Mouse (Mus musculus) CD8-positive naive resting alpha-beta T cell, adult 2 months (primary cell): ENCODE results near the gene Il11.
"Not testable (repeated sequence)": the region's sequence is repeated elsewhere in the genome, so short reads cannot be mapped to it uniquely, and the experiment has no call there.

Experiments used
- DNase-seq, 2 experiments: peaks; one replicate each; pipeline ENCODE4 v3.0.0; 2022; ENCODE audit warnings: low read depth in 2 of 2, low spot score in 2 of 2

The Il11 gene

GRCm38 (mm10) chr7:4782759-4783158 is at the start of gene Il11, which contains the start of gene Tmem190:
Il11 (minus strand) TSS chr7:4782859.
Tmem190 (plus strand) TSS chr7:4782937.
- DNase-seq: no peak

GRCm38 (mm10) chr7:4830476-4830875 is 47.8 kb upstream of the Il11 start:
- DNase-seq: no peak

GRCm38 (mm10) chr7:4825365-4825764 is 42.7 kb upstream of the Il11 start:
- no peak for DNase-seq

- no peak for DNase-seq
Observed at GRCm38 (mm10) chr7:4822162-4822907, 39.7 kb upstream of the Il11 start.

DNA sequence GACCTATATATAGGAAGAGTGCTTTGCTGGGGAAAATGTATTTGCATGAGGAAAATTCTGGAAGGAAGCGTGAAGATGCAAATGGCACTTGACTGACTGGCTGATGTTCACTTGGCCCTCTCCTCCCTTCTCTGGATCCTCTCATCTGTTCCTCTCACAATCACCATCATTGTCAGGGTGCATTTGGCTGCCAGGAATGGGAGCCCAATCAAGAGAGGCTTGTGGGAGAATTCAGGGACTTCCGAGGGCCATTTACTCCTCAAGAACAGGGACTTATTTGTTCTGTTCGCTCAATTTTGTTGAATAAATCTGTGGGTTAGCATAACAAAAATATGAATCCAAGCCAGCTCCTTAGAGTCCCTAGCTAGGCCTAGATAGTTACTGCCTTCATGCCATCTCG is 39.0 kb upstream of the Il11 start:
- no peak for DNase-seq

DNA sequence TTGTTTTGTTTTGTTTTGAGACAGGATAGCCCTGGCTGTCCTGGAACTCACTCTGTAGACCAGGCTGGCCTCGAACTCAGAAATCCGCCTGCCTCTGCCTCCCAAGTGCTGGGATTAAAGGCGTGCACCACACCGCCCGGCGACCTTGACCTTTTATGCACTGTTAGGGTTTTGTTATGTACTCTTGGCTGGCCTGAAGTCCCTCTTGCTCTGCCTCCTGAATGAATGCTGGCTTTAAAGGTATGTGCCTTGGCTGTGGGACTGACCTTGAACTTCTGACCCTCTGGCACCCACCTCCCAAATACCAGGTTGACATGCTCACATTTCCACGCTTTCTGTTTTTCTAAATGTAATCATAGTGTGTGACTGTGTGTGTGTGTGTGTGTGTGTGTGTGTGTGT is 38.3 kb upstream of the Il11 start:
- DNase-seq: not testable (repeated sequence)

GRCm38 (mm10) chr7:4816559-4816958 is 33.9 kb upstream of the Il11 start:
- DNase-seq: no peak

DNA sequence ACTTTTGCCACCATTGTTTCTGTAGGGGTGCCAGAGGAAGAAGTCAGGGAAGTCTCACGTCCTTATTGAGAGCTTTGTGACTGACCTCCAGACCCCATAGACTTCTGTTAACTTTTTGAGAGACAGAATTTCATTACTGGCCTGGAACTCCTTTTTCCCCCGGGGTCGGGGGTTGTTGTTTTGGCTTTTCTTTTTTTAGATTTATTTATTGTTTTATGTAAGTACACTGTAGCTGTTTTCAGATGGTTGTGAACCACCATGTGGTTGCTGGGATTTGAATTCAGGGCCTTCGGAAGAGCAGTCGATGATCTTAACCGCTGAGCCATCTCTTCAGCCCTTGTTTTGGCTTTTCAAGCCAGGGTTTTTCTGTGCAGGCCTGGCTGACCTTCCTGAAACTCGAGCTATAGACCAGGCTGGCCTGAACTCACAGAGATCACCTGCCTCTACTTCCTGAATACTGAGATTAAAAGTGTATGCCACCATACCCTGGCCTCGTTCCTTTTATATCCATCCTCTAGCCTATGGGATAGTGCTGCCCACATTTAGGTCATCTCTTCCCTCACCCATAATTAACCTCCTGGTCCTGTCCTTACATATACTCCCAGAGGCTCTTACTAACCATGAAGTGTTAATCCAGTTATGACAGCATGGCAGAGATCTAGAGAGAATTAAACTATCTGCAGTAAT is 30.6 kb upstream of the Il11 start:
- DNase-seq: no peak

DNA sequence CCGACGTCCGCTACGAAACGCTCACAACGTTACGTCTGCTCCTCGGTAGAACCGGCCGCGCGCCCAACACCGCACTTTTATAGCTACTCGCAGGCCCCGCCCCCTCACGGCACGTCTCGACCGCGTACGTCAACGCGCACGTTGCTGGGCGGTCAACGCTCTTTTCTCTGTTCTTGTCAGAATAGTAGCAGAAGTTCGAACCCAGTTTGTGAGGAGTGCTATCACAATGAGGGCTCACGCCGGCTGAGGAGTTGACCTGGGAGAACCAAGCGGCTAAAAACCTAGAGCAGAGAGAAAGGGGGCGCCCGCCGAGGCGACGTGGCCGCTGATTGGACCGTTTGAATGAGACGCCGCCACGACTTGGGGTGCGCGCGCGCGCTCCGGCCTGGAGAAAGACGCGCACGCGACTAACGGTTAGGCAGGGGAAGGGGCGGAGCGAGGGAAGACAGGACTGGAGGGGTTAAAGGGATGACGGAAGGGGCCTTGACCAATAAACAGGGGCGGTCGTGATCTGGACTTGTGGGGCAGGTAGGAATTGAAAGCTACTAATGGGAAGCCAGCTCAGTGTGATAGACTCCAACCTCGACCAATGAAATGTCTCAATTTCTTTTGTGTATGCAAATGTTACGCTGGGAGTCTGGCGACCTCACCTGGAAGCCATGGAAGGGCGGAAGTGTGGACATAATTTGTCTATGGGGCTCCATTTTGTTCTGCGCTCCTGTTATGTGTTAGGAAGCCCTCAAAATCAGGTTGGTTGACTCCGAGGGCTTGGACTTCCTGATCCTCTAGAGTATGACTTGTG is 29.8 kb upstream of the Il11 start, which contains the start of gene Ube2s:
Gene Ube2s (minus strand): TSS at position 288 of the 802 bp plus-strand sequence.
- peak; percentile 97 to 98 for DNase-seq

DNA sequence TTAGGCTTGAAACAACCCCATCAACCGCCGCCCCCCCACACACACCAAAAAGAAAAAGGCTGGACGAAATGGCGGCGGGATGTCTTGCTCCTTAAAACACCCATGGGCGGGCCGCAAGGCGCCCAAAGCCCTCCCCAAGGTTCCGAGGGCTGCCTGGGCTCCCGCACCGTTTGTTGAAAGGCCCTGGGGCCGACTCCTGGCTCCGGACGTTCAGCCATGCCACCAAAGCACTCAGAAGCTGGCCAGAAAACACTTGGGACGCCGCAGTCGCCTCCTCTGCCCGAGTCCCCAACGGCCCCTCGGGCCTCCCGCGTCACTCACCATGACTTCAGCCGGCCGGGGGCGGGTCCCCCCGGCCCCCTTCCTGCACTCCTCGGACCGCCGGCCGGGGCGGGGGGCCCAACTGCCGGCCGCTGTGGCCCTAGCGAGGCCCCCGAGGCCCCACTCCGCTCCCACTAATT is 29.2 kb upstream of the Il11 start:
- peak in 1 of 2 experiments; percentile 33 for DNase-seq

GRCm38 (mm10) chr7:4811131-4811530 is 28.5 kb upstream of the Il11 start:
- not testable (repeated sequence) for DNase-seq

DNA sequence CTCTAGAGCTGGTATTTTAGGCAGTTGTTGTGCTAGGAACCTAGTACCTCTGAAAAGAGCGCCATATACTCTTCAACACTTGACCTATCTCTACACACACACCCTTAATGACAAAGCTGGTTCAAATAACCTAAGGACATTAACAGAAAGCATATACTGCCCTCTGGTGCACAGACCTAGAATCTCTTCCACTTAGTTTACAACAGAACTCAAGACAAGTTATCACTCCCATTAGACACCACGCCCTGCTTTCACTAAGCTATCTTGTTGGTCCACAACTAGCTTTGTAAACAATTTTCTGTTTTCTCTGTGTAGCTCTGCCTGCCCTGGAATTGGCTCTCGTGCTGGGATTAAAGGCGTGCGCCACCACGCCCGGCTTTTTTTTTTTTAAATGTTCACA is 24.1 kb upstream of the Il11 start:
- DNase-seq: peak in 1 of 2 experiments; percentile 41

DNA sequence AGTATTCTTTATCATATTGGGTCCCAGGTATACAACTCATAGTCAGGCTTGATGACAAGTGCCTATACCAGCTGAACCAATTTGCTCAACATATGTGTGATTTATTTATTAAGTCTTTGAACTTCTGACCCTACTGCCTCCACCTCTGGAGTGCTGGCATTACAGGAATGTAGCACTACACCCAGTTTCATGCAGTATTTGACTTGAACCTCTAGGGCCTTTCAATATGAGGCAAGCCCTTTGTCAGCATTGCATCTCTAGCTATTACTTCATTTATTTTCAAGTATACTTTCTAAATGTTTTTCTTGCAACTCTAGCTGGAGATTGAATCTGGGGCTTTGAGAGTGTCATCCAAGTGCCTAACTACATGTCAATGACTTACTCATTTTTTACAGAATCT is 19.6 kb upstream of the Il11 start:
- no peak for DNase-seq

GRCm38 (mm10) chr7:4795767-4796433 is 13.2 kb upstream of the Il11 start:
- DNase-seq: peak in 1 of 2 experiments; percentile 41

DNA sequence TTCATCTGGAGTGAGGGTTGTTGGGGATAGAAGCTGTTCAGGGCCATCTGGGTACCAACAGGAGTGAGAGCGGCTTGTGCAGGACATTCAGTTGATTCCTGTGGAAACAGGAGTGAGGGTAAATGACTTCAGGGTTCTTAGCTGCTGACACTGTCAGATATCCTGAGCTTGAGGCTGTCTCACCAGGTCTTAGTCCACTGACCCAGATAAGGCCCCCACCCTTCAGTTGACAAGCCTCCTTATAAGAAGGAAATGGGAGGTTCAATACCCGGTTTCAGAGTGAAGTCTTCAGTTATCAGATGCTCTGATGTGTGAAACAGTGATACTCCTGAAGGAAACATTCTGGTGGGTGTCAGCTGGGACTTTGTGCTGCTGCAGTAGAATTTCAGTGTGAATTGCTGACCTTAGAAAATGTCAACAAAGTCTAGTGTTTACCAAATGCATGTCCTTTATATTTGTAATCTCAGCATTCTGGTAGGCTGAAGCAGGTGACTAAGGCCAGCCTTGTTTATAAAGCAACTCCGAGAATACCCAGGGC is 12.0 kb upstream of the Il11 start:
- DNase-seq: no peak

- no peak for DNase-seq
Observed at GRCm38 (mm10) chr7:4793674-4794073, 11.0 kb upstream of the Il11 start.

DNA sequence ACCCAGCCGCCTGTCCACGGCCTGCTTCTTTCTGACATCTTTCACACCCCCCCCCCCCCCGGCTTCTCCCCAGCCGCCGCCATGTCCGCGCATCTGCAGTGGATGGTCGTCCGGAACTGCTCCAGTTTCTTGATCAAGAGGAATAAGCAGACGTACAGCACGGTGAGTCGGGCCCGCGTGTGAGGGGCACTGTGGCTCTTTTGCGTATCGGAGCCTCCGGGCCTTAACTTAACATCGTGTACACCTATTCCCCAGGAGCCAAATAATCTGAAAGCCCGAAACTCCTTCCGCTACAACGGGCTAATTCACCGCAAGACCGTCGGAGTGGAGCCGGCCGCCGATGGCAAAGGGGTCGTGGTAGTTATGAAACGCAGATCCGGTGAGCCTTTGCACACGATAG is 10.6 kb upstream of the Il11 start:
- DNase-seq: not testable (repeated sequence)

DNA sequence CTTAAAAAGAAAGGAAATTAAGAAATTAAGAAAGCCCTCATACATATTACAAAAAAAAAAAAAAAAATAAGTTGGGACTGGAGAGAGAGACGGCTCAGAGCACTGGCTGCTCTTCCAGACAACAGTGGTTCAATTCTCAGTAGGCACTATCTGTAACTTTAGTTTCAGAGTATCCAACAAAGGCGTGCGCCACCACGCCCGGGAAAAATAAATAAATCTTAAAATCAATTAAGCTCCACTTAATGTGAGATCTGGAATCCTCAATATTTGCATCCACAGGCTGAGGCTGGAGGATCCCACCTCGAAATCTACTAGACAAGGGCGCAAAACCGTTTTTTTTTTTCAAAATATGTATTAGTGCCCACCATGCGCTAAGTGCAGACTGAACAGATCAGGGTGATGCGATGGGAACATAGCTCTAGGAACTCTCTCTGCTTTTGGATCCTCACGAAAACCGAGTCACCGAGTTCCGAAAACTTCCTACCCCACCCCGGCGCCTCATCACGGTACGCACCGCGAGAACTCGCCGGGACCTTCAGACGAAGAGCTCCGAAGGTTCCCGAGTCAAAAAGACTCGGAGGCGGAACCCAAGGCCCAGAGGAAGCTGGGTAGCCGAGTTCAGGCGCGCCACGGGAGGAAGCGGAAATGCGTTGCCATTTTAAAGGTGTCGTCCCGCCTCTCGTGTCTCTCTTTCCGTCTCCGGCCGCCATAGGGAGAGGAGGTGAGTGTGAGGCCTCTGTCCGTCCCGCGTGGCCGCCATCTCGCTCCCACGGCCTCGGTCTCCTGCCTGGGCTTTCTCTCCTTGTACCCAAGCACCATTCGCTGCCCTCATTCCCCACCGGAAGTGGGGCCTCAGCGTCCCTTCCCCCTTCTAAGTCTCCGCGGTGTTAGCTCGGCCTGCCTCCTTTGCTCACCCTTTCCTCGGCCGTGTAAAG is 9.9 kb upstream of the Il11 start, which contains the start of gene Rpl28:
Gene Rpl28 (plus strand): TSS at position 597 of the 935 bp plus-strand sequence.
- DNase-seq: peak; percentile 91 to 92

DNA sequence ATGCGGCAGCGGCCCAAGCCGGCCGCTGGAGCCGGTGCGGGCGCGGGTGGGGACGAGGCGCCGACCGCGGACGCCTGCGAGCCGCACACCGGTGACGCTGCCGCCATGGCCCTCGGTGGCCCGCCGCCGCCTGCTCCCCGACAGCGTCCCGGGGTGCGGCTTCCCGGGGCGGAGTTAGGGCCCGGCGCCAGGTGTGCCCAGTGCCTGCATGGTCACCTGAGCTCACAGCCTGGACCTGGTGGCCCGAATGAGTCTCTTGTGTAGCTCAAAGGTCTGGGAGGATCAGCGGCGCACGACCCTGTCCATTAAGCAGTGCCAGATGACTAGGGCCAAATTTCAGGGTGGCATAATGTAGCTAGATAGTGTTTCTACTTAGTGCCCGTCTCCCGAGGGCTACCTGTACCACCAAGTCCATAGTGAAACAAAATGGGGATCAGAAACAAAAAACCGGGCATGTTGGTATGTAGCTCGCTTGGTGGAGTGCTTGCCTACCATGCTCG is 6.8 kb upstream of the Il11 start, which contains the start of gene Tmem238:
Gene Tmem238 (minus strand): TSS at position 221 of the 500 bp plus-strand sequence.
- peak in 1 of 2 experiments; percentile 3 for DNase-seq
